Comparison of ENCODE assay signal across 27 mouse cellular contexts in the genomic region with DNA sequence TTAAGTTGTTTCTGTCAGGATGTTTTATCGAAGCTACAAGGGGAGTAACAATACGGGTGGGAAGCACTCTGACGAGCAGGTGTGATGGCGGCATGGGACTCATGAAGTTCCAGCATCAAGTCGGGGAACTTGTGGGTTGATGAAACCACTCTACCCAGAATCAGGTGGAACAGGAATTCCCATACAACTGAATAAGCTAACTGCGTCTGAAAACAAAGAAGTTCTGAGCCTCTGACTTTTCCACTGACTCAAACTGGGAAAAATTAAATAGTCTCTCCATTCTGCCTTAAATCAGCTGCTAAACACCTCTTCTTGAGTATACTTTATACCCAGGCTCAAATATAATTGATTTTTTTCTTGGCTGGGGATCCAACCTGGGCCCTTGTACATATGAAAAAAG.
"Had no signal": no experiment of that assay in that cellular context is flagged by ENCODE, and none has a peak within 500 bp of the region (broad histone marks: within the 10 kb centered on the region; RNA-seq: fewer than 3 reads in every experiment).

No protein-coding gene starts in this region.

- H3K9me3 ChIP-seq: embryonic facial prominence, embryonic 10.5 days; embryonic facial prominence, embryonic 12.5 days; embryonic facial prominence, embryonic 13.5 days; embryonic facial prominence, embryonic 15.5 days; forebrain, embryonic 10.5 days; forebrain, embryonic 12.5 days; forebrain, embryonic 13.5 days; forebrain, embryonic 15.5 days had no signal

- H3K4me2 ChIP-seq: embryonic facial prominence, embryonic 12.5 days; embryonic facial prominence, embryonic 13.5 days; embryonic facial prominence, embryonic 15.5 days; forebrain, embryonic 12.5 days; forebrain, embryonic 13.5 days; forebrain, embryonic 15.5 days had no signal

- H3K27me3 ChIP-seq: embryonic facial prominence, embryonic 12.5 days; embryonic facial prominence, embryonic 15.5 days; forebrain, embryonic 15.5 days had no signal

- H3K27ac ChIP-seq: embryonic facial prominence, embryonic 10.5 days; embryonic facial prominence, embryonic 12.5 days; embryonic facial prominence, embryonic 13.5 days; embryonic facial prominence, embryonic 15.5 days; forebrain, embryonic 10.5 days; forebrain, embryonic 12.5 days; forebrain, embryonic 13.5 days; forebrain, embryonic 15.5 days; gastrocnemius, adult 2 months; heart, adult 2 months had no signal

- H3K36me3 ChIP-seq: embryonic facial prominence, embryonic 10.5 days; embryonic facial prominence, embryonic 12.5 days; embryonic facial prominence, embryonic 13.5 days; embryonic facial prominence, embryonic 15.5 days; forebrain, embryonic 10.5 days; forebrain, embryonic 12.5 days; forebrain, embryonic 15.5 days had no signal

- ATAC-seq: forebrain, embryonic 13.5 days; forebrain, embryonic 14.5 days; forebrain, embryonic 15.5 days; forebrain, embryonic 16.5 days; forebrain, postnatal 0 days had no signal

- DNase-seq: cerebellum, adult 8-10 months; cerebellum, adult 9-10 months; cerebellum, adult 9-11 months; cerebellum, postnatal 10 days; cerebellum, postnatal 14 days; cerebellum, postnatal 25 days; cerebellum, postnatal 36 days; embryo, embryonic 11 days; forebrain, postnatal 0 days; gastrocnemius, adult 2 months; gastrocnemius, postnatal 10 days; gastrocnemius, postnatal 14 days; gastrocnemius, postnatal 25 days; gastrocnemius, postnatal 36 days; heart, adult 18-20 months; heart, adult 2 months had no signal

- H3K4me3 ChIP-seq: embryonic facial prominence, embryonic 10.5 days; embryonic facial prominence, embryonic 12.5 days; embryonic facial prominence, embryonic 13.5 days; embryonic facial prominence, embryonic 15.5 days; erythroblast, embryonic 14.5 days; forebrain, embryonic 10.5 days; forebrain, embryonic 12.5 days; forebrain, embryonic 13.5 days; forebrain, embryonic 15.5 days; gastrocnemius, adult 2 months; heart, adult 2 months had no signal

- H3K9ac ChIP-seq: embryonic facial prominence, embryonic 12.5 days; embryonic facial prominence, embryonic 13.5 days; embryonic facial prominence, embryonic 15.5 days; forebrain, embryonic 12.5 days; forebrain, embryonic 13.5 days; forebrain, embryonic 15.5 days; forebrain, postnatal 0 days had no signal
